ENCODE assay signal across 16 mouse cellular contexts in genomic region chr5:103821062-103821461, GRCm38 (mm10).
A peak's percentile ranks its signal among the peaks of the same experiment; 100 is the strongest.
DNase-seq lines count a peak whose midpoint lies in the region; ATAC-seq and TF ChIP-seq lines count a peak whose summit lies in the region.
"Had no signal": no experiment of that assay in that cellular context is flagged by ENCODE, and none has a peak within 500 bp of the region (broad histone marks: within the 10 kb centered on the region; RNA-seq: fewer than 3 reads in every experiment).

No protein-coding gene starts in this region.

- WGBS in heart, embryonic 12.5 days = 54% methylated on average over 9 of the region's 9 CpGs
- WGBS in thymus, adult 2 months = 95% methylated on average over 9 of the region's 9 CpGs

- no peak for TF ChIP-seq POLR2A in thymus, adult 2 months (IDR thresholded peaks at IDR 0.05; ENCODE audit: control insufficient read depth, extremely low read depth, insufficient read depth, low read length, poor library complexity)

- H3K4me1 ChIP-seq in heart, embryonic 12.5 days (replicated peaks) = peaks cover 16% of the 10 kb centered on the region; the same call in 1 of the 2 replicates
- H3K4me1 ChIP-seq in thymus, adult 2 months (replicated peaks; ENCODE audit: control insufficient read depth, insufficient read depth, low read length) = peaks cover 25% of the 10 kb centered on the region
- H3K4me1 ChIP-seq: forebrain, embryonic 15.5 days; midbrain, embryonic 13.5 days had no signal

- intact Hi-C loops in heart, postnatal 10 days (cut with DNase I) = no loop called here

- H3K9ac ChIP-seq in heart, embryonic 12.5 days = no peak overlapping the region
- H3K9ac ChIP-seq: forebrain, embryonic 15.5 days; midbrain, embryonic 13.5 days had no signal

- DNase-seq in heart, postnatal 10 days = no peak
- DNase-seq in thymus, adult 2 months = no peak
- no peak for DNase-seq in thymus, postnatal 25 days
- DNase-seq in lung, postnatal 10 days = peak; percentile 36
- DNase-seq in yolk sac, embryonic 10.5 days (ENCODE audit: low spot score) = peak; percentile 58
- no peak for DNase-seq in left cerebral cortex, adult 9 months (ENCODE audit: low spot score in 2 of 2)
- DNase-seq: adrenal gland, adult 2 months; cerebellum, adult 8-10 months; right cerebral cortex, postnatal 25 days; thymus, postnatal 4 days had no signal

- H3K36me3 ChIP-seq in heart, embryonic 12.5 days = peaks cover 10% of the 10 kb centered on the region
- peaks cover 25% of the 10 kb centered on the region for H3K36me3 ChIP-seq in thymus, adult 2 months (ENCODE audit: control insufficient read depth, insufficient read depth, low read length)
- H3K36me3 ChIP-seq: forebrain, embryonic 15.5 days; midbrain, embryonic 13.5 days had no signal

- H3K4me3 ChIP-seq in heart, embryonic 12.5 days = no peak overlapping the region
- H3K4me3 ChIP-seq in thymus, adult 2 months (ENCODE audit: control insufficient read depth, insufficient read depth, low read length) = no peak overlapping the region
- H3K4me3 ChIP-seq: forebrain, embryonic 15.5 days; layer of hippocampus, adult 2 months; midbrain, embryonic 13.5 days had no signal

- 0 out of 2 replicates have a peak, but pooled peaks cover 3% of the 10 kb centered on the region for H3K27me3 ChIP-seq in heart, embryonic 12.5 days (replicated peaks)
- H3K27me3 ChIP-seq in thymus, adult 2 months (ENCODE audit: control insufficient read depth, insufficient read depth, low read length) = no peaks in the 10 kb centered on the region
- H3K27me3 ChIP-seq: forebrain, embryonic 15.5 days; midbrain, embryonic 13.5 days had no signal

- TF ChIP-seq CTCF in thymus, adult 2 months (IDR thresholded peaks at IDR 0.05; ENCODE audit: borderline replicate concordance, control insufficient read depth, extremely low read depth, insufficient read depth, low read length, poor library complexity) = no peak

- no peaks in the 10 kb centered on the region for H3K9me3 ChIP-seq in heart, embryonic 12.5 days (replicated peaks)
- H3K9me3 ChIP-seq: forebrain, embryonic 15.5 days; midbrain, embryonic 13.5 days had no signal

- peak; percentile 40 for ATAC-seq in heart, embryonic 12.5 days (ENCODE audit: insufficient number of reproducible peaks, low FRiP score)
- ATAC-seq in megakaryocyte, adult 5-6 weeks (ENCODE audit: poor library complexity, severe bottlenecking) = no peak
- ATAC-seq: forebrain, embryonic 15.5 days; inflammation-experienced regulatory T-cells, adult 6 months; midbrain, embryonic 13.5 days had no signal

- no peak overlapping the region for H3K27ac ChIP-seq in heart, embryonic 12.5 days (ENCODE audit: poor library complexity, severe bottlenecking)
- peak overlapping the region; percentile 86 for H3K27ac ChIP-seq in thymus, adult 2 months (ENCODE audit: control insufficient read depth, insufficient read depth, low read length)
- H3K27ac ChIP-seq: forebrain, embryonic 15.5 days; layer of hippocampus, adult 2 months; midbrain, embryonic 13.5 days had no signal

- no peak overlapping the region for H3K4me2 ChIP-seq in heart, embryonic 12.5 days
- H3K4me2 ChIP-seq: forebrain, embryonic 15.5 days; midbrain, embryonic 13.5 days had no signal

Comparison
In these comparisons a context has a peak if more than half of its experiments do, and no peak if none do; other contexts are left out.
1. DNase-seq: peak in lung, postnatal 10 days (single experiment) and yolk sac, embryonic 10.5 days (single experiment); none in heart, postnatal 10 days (0 of 2), thymus, adult 2 months (single experiment), thymus, postnatal 25 days (single experiment) and left cerebral cortex, adult 9 months (0 of 2).